Mouse (Mus musculus) embryo, embryonic 9.5 days (tissue): Measurements from ENCODE around the gene Snph.
"Not testable (repeated sequence)": the region's sequence is repeated elsewhere in the genome, so short reads cannot be mapped to it uniquely, and the experiment has no call there.

Experiments used
- DNase-seq: peaks from one replicate; pipeline ENCODE4 v3.0.0-alpha.2; 2017; ENCODE audit errors: extremely low spot score

Gene Snph

GRCm38 (mm10) chr2:151632159-151632814, at the start of gene Snph:
Gene Snph (minus strand): TSS chr2:151632593.
- peak; percentile 74 for DNase-seq

GRCm38 (mm10) chr2:151676234-151676633, 43.8 kb upstream of the Snph start:
- DNase-seq, result no peak

- DNase-seq, result no peak
Measured at GRCm38 (mm10) chr2:151670968-151671329, 38.6 kb upstream of the Snph start.

- peak; percentile 19 for DNase-seq
Measured at GRCm38 (mm10) chr2:151670026-151670967, 37.9 kb upstream of the Snph start.

GRCm38 (mm10) chr2:151668433-151668832, 36.0 kb upstream of the Snph start, which contains the start of gene Rad21l:
Gene Rad21l (minus strand): TSS chr2:151668533.
- DNase-seq, result no peak

- DNase-seq, result no peak
Measured at GRCm38 (mm10) chr2:151652053-151652452, 19.7 kb upstream of the Snph start.

GRCm38 (mm10) chr2:151636015-151636402, 3.6 kb upstream of the Snph start:
- no peak for DNase-seq

- DNase-seq, result no peak
Measured at GRCm38 (mm10) chr2:151635362-151636014, 3.1 kb upstream of the Snph start.

- DNase-seq, result no peak
Measured at GRCm38 (mm10) chr2:151634903-151635302, 2.5 kb upstream of the Snph start.

GRCm38 (mm10) chr2:151632982-151633381, 589 bp upstream of the Snph start:
- DNase-seq, result no peak

- DNase-seq, result no peak
Measured at GRCm38 (mm10) chr2:151631406-151632158, 811 bp downstream of the Snph start.

GRCm38 (mm10) chr2:151629310-151629709, 3.1 kb downstream of the Snph start:
- no peak for DNase-seq

GRCm38 (mm10) chr2:151628011-151628410, 4.4 kb downstream of the Snph start:
- no peak for DNase-seq

GRCm38 (mm10) chr2:151626296-151626695, 6.1 kb downstream of the Snph start:
- no peak for DNase-seq

- DNase-seq, result no peak
Measured at GRCm38 (mm10) chr2:151623776-151624175, 8.6 kb downstream of the Snph start.

- DNase-seq, result no peak
Measured at GRCm38 (mm10) chr2:151616551-151617329, 15.7 kb downstream of the Snph start.

- not testable (repeated sequence) for DNase-seq
Measured at GRCm38 (mm10) chr2:151615779-151616178, 16.6 kb downstream of the Snph start.

GRCm38 (mm10) chr2:151609974-151610373, 22.4 kb downstream of the Snph start:
- DNase-seq, result no peak

- DNase-seq, result no peak
Measured at GRCm38 (mm10) chr2:151608435-151608834, 24.0 kb downstream of the Snph start.

- peak; percentile 13 for DNase-seq
Measured at GRCm38 (mm10) chr2:151605437-151605987, 26.9 kb downstream of the Snph start.
